Mouse (Mus musculus) cerebellum, adult 8-10 months (tissue): ENCODE measurements at regions not wholly inside any gene's neighbourhood (a gene's known extent, or its start where the extent isn't known, plus 50 kb on each side); places are given as distances from the start of the nearest gene placed in this dataset.

Experiments
- DNase-seq: peaks from one replicate; pipeline ENCODE4 v3.0.0; 2022

DNA sequence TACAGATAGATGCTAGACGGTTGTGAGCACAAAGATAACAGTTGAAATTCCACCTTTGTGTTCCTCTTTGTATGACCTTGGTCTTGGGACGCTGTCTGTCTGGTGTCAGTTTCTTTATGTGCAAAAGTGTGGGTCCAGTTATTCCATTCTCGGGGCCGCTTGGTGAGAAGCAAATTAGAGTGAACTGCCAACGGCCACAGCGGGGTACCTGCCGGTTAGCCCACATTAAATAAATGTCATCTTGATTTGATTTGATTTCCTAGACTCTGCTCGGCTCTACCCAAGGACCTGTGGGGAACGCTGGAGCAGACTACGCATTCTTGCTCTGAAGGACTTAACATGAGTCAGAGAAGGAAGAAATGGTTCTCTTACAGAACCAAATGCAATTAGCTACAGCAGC lies 155.0 kb upstream of the Igsf21 start:
- no peak for DNase-seq

DNA sequence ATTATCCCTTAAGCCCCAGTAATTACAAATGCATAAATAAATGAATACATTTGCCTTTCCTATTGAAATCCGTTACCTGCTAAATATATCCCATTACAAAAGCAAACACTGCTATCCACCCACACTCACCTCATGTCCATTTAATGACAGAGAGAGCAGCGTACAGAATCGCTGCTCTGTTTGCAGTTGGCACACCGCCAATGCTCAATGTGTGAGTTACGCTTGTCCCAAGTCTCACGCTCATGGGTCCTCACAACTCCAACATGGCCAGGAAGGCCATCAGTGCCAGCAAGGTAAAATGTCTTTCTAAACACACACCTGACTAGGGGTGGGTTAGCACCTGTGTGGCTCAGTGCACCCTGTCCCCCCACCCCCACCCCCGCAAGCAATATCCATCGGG lies 150.0 kb upstream of the Igsf21 start:
- no peak for DNase-seq

DNA sequence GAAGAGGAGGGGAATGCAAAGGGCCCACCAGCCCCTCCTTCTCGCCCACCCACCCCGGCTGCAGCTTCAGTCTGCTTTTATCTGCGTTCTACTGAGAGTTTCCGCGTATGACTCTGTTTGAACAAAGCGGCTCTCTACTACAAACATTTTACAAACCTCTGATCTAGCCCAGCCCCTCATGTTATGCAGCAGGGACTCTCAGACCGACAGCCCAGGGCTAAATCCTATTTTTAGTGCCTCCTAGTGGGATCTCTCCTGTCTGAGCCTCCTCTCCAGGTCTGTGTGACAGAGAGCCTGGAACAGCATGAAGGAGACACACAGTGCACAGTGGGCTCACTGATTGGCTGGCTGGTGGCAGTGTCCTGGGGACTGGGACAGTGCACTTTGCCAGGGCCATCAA lies 145.7 kb upstream of the Igsf21 start:
- DNase-seq: no peak

DNA sequence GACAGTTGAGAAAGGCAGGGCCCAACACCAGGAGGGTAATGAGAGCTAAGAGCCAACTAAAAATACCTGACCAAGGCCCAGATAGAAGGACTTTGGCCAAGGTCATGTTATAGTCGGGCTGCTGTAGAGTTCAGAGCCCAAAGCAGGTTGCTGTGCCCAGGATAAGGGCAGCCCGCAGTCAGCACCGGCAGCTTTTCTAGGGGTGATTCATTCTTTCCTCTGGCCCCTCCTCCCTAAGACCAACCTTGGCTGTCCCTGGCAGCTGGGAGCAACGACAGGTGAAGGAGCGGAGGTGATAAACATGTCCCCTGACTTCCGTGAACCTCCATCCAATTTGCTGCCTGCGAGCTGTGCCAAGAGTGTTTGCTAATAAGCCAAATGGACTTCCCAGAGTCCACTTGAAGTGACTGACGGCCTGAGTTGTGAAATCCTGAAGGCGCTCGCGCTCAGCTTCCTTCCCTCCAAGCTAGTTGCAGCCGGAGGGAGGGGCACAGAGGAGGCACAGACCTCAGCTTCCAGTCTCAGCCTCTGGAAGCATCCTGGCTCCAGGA lies 144.2 kb upstream of the Igsf21 start:
- DNase-seq: no peak

DNA sequence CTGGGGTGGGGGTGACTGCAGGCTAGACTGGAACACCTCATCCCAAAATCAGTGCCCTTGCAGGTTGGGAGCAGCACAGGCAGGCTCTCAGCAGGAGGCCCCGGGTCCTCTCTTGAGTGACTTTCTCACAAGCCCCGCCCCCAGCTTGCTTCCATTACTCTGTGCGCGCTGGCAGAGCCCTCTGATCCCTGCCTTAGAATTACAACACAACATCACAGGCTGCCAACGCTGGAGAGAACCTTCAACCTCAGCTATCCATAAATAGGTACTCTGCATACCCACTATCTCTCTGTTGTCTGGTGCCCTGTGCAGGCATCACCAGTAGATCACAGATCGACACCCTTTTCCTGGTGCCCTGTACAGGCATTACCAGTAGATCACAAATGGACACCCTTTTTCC lies 139.1 kb upstream of the Igsf21 start:
- no peak for DNase-seq

DNA sequence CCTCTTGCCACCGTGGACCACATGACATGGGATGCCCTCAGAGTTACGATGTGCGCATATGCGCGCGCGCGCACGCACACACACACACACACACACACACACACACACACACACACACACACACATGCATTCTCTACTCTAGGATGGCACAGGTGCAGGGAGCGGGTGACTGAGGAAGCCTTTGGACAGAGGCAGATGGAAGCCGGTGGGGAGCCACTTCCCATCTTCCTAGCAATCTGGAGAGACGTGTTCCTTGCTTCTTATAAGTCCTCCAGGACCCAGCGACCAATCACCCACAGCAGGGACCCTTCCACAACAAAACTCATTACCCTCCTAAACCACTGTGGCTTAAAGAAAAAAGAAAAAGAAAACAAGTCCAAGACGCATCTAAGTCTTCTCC lies 138.6 kb upstream of the Igsf21 start:
- peak; percentile 37 for DNase-seq

DNA sequence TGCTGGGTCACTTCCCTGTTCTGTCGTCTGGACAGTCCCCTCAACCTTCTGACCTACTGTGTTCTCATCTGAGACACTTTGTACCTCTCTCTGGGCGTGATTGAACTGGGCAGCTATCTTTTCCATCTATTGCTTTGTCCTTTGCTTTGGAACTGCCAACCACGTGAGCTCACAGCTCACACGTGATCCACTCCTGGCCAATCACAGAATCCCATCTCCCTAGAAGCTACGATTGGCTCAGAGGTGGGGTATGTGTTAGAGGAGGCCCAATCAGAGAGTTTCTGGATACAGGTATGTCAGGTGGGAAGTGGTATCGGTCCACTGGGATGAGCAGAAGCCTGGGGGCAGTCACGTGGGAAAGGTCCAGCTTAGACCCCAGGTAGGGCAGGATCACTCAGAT lies 137.0 kb upstream of the Igsf21 start:
- no peak for DNase-seq

DNA sequence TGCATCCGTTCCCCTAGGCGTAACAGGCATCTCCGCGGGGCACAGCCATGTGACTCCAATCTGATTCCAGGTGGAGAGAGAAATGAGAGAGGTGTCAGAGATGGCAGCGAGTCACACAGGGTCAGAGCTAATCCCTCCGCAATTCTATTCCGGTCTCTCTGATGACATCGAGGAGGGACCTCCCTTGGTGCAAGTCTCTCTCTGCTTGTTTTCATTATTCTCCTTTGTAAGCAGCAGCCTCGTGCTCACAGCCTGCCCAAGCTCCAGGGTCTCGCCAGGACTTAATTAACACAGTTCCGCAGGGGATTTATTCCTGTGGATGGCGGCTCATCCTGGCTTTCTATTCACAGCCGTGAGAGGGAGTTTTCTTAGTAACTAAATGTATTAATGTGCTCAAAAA lies 134.1 kb upstream of the Igsf21 start:
- no peak for DNase-seq

DNA sequence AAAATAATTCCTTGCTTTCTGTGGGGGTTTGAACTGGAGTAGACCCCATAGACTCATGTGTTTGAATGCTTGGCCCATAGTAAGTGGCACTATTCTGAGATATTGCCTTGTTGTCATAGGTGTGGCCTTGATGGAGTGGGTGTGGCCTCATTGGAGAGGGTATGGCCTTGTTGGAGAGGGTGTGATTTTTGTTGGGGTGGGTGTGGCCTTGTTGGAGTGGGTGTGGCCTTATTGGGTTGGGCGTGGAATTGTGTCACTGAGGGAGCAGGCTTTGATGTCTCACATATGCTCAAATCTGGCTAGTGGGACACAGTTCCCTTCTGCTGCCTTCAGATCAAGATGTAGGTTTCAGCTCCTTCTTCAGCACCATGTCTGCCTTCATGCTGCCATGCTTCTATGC lies 131.4 kb upstream of the Igsf21 start:
- no peak for DNase-seq

DNA sequence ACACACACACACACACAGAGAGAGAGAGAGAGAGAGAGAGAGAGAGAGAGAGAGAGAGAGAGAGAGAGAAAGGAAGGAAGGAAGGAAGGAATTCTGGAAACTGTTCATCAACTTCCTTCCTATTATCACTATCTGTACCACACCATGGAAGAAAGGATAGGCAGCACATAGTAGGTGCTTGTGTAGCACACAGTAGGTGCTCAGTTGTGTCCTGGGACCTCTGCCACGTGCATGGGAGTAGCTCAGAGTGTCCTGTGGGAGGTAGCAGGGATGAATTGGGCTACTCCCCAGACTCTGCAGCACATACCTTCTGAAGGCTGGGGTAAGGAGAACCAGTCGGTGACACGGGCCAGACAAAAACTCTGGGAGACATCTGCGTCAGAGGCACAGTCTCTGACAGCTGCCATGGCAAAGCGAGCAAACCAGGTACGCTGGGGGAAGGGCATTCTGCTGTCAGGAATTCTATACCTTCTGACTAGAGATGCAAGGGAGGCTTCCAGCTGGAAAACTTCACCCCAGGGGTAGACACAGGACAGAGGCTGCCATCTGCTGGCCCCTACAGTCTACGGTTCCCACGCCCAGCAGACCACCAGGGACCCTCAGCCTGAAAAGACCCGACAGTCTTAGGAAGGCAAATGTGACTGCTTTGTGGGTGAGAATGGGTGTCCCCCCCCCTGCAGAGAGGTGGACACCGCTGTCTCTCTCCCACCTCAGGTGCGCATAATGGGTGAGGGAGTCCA lies 126.2 kb upstream of the Igsf21 start:
- no peak for DNase-seq

DNA sequence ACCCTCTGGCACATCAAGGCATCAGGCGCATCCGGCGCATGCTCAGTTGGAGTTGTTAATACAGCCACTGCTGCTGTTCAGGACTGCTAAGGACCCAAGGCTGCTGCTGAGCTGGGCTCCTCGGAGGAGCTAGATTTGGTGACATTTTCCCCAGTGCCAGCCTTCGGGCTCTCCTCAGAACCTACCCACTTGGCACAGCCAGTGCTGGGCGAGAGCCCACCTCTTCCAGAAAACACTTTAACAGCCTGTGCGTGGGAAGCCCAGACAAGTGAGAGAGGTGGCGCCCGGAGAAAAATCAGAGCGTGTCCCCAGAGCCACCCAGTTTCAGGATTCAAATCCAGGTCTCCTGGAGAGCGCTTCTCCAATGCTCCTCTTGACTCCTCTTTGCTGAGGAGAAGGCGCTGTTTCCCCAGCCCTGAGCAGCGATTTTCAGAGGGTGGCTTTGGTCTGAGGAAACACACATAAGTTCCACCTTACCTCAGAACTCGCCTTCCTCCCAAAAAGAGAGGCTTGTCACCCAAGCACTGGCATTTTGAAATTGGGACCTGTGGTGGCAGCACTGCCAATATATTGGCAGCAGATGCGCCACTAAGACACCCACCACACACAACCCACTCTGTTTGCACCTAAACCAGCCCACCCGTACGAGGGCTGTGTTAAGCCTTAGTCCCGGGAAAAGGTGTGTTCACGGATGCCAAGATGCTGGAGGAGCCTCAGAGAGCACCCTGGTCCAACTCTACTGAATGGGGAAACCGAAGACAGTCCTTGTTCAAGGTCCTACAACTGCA lies 125.0 kb upstream of the Igsf21 start:
- no peak for DNase-seq

DNA sequence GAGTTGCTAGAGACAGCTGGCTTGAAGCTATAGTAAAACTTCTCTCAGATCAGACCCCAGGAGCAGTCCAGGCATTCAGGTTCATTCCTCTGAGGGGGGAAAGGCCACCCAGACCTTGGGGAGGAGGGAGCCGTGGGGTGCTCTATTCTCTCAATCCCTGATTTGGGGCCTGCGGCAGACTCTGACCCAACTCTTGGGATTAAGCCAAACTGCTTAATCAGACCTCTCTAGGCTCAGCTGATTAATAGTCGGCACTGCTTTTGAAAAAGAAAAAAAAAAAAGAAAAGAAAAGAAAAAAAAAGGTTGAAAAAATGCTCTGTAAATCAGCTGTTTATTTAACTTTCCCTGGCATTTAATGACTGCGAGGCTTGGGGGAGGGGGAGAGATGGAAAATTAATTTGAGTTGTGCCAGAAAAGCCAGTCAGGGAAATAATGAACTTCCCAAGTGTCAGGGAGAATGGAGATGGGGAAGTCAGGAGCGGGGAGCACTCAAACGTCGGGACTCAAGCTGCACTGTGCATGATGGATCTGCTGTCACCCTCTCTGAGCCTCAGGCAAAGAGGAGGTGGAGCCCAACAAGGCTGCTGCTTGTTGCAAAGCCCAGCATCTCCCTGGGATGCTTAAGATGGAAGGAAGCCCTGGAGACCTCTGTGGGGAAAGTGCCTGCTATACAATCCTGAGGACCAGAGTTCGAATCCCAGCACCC lies 120.5 kb upstream of the Igsf21 start:
- DNase-seq: no peak

DNA sequence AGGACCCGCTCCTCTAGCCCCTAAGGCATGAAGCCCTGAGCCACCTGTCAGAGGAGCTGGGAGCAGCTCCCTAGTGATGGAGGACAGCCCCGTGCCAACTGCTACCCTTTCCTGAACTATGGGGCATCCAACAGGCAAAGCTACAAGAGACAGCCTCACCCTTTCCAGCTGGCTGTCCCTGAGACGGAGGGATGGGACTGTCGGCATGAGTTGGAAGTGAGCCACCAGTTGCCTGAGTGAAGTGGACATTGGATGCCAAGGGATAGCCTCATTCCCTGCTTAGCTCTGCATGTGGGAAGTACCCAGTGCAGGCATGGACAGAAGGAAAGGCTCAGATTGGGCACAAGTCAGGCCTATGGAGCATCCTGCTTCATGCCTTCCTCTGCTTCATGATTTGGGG lies 112.3 kb upstream of the Igsf21 start:
- peak; percentile 33 for DNase-seq

DNA sequence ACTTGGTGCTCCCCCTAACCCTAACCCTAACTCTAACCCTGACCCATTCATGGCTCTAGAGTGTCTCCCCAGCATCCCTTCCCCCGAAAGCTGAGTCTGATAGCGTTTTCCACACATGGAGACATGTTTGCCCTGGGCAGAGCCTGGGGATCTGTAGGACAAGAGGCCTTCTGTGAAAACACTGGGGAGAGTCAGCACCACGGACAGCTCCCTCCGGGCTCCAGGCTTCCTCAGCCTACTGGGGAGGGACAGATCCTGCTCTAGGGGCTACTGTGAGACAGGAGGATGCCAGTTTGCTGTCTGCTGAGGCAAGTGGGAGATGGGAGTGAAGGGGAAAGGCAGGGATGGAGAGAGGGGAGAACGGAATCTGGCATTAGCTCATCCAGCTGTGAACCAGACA lies 111.5 kb upstream of the Igsf21 start:
- no peak for DNase-seq

DNA sequence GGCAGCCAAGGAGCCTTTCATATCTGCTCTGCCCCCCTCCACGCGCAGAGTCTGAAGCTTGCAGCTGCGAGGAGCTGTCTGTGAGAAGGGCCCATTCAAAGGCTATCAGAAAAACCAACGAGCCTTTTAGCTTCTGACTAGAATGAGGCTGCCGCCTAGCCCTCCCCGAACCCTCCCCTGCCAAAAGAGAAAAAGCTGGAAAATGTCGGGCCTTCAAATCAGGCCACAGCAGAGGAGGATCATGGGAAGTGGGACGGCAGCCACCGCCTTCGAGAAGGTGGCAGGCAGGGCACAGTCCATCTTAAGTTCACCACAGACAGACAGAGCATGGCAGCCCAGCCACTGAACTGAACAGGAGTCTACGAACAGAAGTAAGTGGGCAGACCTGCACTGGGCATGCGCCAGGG lies 108.6 kb upstream of the Igsf21 start:
- DNase-seq: no peak

DNA sequence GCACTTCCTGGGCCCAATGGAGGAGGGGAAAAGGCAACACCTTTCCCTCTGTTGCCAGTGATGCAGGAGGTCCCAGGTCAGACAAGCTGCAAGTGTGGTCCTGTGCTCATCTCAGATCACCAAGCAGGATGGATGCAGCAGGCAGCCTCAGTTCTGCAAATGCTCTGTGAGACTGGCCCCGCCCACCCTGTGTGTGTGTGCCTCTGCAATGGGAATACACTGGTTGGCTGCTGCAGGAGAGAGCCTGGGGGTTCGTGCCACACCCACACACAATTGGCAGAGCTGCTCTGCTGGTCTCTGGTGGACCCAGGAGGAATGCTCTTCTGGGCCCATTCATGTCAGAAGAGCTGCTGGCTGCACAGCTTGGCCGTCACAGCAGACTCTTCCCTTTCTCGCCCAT lies 102.2 kb upstream of the Igsf21 start:
- no peak for DNase-seq

DNA sequence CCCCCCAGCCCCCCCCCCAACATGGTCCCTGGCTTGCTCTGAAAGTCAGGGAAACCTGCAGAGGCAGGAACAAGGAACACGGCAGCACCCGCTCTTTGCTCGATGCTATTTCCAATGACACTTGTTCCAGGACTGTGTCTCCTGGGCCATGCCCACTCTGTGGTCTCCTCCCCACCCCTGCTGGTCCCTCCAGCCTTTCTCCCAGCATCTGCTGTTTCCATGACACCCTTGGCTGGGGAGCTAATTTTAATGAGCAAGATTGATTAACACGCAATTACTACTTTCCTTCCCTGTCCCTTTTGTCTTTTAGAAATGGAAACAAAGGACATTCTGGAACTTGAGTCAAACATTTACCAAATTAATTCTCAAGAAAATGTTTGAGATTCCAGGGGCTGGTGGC lies 83.6 kb upstream of the Igsf21 start:
- no peak for DNase-seq

DNA sequence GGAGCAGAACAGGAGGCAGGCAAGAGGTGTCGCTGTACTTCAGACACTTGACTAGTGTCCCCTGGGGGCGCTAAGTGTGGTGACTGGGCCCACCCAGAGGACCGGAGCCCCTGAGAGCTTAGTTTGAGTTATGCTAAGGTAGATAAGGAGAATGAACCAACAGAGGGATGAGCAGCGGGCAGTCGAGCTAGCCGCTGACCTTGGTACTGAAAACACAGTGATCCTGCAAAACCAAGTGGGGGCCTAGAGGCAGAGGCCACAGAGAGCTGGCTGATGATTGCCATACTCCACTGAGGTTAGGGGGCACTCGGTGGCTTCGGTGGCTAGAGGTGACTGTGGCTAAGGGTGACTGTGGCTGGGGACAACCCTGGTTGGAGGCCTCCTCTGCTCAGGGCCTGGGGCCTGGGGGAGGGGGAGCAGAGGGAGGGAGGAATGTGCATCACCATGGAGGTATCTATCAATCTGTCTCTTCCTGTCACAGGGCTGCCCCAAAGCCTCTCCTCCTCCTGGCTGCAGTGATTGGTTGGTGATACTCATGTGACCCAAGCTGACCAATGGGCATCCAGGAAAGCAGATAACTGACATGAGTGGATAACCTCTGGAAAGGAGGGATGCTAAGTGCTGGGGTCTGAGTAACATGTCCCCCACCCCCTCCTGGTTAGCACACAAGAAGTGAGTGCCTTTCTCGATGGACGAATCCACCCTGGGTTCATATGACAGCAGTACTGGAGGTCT lies 80.3 kb upstream of the Igsf21 start:
- DNase-seq: no peak

DNA sequence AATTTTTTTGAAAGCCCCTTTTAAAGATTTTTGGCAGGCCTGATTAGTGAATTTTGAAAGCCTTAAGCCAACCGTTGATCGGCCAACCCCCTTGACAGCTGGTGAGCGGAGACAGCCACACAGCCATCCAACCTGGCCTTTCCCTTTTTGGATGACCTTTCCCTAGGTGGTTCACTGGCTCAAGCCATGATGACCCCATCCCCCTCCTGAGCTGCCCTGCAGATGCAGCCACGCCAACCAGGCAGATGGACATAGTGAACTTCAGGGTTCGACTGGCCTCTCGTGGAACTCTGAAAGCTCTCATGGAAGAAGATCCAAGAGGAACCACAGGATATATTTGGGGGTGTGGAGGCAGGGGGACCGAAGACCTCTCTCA lies 79.1 kb upstream of the Igsf21 start:
- DNase-seq: no peak

DNA sequence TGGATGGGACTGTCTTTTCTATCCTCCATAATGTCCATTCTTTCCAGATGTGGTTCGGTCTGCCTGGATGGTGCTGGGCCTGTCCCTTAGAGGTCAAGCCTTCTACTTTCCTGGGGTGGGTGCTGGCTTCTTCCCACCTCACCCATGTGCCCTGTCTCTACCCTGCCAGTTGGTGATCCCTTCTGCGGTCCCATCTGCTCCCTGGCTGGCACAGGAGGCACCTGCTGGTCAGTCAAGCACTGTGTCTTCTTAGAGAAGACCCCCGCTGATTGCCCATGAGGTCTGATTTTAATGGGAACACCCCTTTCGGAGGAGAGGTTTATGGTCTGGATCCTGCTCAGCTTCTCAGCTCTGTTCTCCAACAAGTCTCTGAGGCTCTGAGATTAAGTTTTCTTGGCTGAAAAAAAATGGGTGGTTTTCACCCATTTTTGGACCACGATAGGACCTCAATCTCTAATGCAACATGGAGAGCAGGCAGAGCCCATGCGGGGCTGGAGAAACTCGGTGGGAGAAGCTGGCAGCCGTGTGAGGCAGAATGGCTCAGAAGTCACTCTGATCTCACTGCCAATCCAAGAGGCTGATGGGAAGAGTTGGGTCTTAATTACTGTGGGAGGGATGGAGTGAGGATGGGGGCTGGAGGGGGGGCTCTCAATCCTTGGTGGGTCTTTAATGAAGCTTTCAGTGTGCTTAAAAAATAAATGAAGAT lies 78.5 kb upstream of the Igsf21 start:
- peak; percentile 41 for DNase-seq

DNA sequence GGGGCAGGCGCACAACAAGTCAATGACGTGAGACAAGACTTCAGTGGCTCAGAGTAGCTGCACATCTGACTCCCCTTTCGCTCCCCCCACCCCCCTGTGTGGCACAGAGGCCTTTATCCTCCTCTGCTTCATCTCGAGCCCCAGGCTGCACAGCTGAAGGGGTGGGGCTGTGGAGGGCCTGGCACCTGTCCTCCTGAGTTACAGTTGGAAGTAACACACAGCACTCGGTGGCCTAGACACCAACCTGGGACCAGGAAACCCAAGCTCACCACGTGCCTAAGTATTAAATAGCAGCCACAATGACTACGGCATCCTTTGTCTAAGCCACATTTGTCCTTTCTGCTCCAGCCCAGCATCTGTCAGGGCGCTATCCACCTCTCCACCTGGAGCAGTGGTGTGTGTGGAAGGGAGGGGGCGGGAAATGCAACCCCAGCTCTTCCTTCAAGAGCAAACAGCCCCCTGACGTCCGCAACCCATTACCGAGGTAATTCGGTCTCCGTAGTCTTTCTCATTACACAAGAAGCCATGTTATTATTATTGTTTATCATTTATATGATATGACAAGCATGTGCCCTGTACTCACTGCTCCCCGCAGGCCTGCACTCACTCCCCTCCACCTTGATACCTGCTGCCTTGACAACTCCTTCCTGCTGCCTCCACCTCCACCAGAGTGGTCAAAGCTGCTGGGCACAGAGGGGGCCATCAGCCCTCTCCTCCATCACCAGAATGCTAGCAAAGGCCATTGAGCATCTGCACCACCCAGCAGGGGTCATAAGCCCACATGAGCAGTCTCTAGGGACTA lies 73.7 kb upstream of the Igsf21 start:
- DNase-seq: no peak

DNA sequence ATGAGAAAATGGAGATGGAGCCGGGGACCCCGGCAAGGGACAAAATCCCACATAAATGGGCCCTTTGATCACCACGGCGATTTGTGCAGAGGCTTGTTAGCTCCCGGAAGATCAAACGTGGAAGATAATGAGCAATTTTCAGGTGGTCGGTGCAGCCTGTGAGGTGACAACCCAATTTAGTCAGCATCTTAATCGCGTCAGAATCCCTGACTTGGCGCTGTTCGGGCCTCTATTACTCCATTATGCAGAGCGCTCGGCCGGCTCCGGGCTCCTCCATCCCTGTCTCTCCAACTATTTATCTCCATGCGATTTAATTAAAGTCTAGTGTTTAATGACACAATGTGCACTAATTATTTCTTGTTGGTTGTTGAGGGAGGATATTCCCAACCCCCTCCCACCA lies 66.1 kb upstream of the Igsf21 start:
- no peak for DNase-seq
